Mouse (Mus musculus) stomach, embryonic 16.5 days (tissue): ENCODE measurements at regions not wholly inside any gene's neighbourhood (a gene's known extent, or its start where the extent isn't known, plus 50 kb on each side); places are given as distances from the start of the nearest gene placed in this dataset.

Experiments
- ATAC-seq: fragments of 200-750 bp; cut with Nextera tagmentation; 2 replicates; pipeline ENCODE4 v1.8.0; 2017; ENCODE audit warnings: moderate number of reproducible peaks, moderate TSS enrichment; ENCODE audit not compliant: insufficient read depth, low FRiP score
- H3K27ac ChIP-seq: fragments of 300-500 bp; sonication (generic); 2 replicates; pipeline ENCODE4 v1.5.1; 2014; ENCODE audit warnings: low read length
- H3K27me3 ChIP-seq: fragments of 300-500 bp; sonication (generic); 2 replicates; pipeline ENCODE4 v1.6.1; 2014; ENCODE audit warnings: low read length, control low read depth, mixed read lengths; ENCODE audit not compliant: control insufficient read depth, insufficient read depth
- H3K36me3 ChIP-seq: fragments of 300-500 bp; sonication (generic); 2 replicates; pipeline ENCODE4 v1.6.1; 2014; ENCODE audit warnings: low read length; ENCODE audit not compliant: control insufficient read depth, insufficient read depth
- H3K4me1 ChIP-seq: fragments of 300-500 bp; sonication (generic); 2 replicates; pipeline ENCODE4 v1.6.1; 2014; ENCODE audit warnings: low read length, control low read depth, mixed read lengths; ENCODE audit not compliant: control insufficient read depth, insufficient read depth
- H3K4me2 ChIP-seq: fragments of 300-500 bp; sonication (generic); 2 replicates; pipeline ENCODE4 v1.6.1; 2014; ENCODE audit warnings: low read depth, low read length, mixed read lengths
- H3K4me3 ChIP-seq: fragments of 300-500 bp; sonication (generic); replicated peaks from 2 replicates; pipeline ENCODE4 v1.5.1; 2014; ENCODE audit warnings: mild to moderate bottlenecking, low read length
- H3K9ac ChIP-seq: fragments of 300-500 bp; sonication (generic); 2 replicates; pipeline ENCODE4 v1.6.1; 2014; ENCODE audit warnings: low read length
- H3K9me3 ChIP-seq: fragments of 300-500 bp; sonication (generic); replicated peaks from 2 replicates; pipeline ENCODE4 v1.6.1; 2016; ENCODE audit warnings: low read length, control low read depth; ENCODE audit not compliant: control insufficient read depth
- WGBS: fragments of 180-500 bp; shearing (Covaris S2); extraction: QIAGEN DNeasy Blood & Tissue Kit; methylation state at CpG from one replicate; pipeline ENCODE4 v1.1.7; 2014; 5-methylcytosine and 5-hydroxymethylcytosine counted together

DNA sequence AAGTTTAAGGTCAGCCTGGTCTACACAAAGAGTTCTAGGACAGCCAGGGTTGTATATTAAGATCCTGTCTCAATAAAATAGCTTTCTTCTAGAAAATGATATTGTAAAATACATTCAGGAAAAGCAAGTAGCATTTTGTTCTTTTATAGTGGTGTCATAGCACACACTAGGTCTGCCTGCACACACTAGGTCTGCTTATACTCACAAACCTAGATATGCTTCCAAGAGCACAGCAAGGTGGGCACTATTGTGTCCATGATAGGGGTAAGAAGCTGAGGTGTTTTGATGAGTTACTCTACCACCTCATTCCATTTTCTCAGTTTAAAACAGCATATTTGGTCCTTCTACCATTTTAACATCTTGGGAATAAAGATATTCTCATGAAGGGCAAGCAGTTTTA is 185.8 kb upstream of the Il12b start:
- ATAC-seq, result no peak
- Histone ChIP-seq H3K36me3 (no peaks in the 10 kb centered on the region), H3K27me3 (no peaks in the 10 kb centered on the region), H3K4me2 (no peak overlapping the region), H3K9me3 (no peaks in the 10 kb centered on the region), H3K9ac (no peak overlapping the region), H3K4me3 (no peak overlapping the region), H3K27ac (no peak overlapping the region), H3K4me1 (no peaks in the 10 kb centered on the region)

DNA sequence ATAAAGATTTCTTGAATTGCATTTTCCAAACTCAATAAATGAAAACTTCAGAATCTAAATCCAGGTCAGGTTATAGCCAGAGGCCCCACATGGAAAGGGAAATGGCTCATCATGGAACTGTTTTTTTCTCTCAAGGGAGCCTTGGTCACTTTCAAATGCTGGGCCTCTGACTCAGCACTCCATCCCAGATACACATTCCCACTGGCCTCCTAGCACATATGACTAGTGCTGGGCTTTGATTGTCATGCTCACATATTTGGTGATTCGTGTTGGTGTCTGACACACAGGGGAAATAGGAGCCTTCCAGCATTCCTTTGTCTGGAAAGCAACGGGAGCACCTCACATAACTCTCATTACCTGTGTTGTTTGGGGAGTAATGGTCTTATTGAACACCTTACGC is 183.5 kb upstream of the Il12b start:
- no peaks in the 10 kb centered on the region for H3K9me3 ChIP-seq
- no peaks in the 10 kb centered on the region for H3K36me3 ChIP-seq
- no peak overlapping the region for H3K4me3 ChIP-seq
- H3K4me2 ChIP-seq, result no peak overlapping the region
- H3K27me3 ChIP-seq, result no peaks in the 10 kb centered on the region
- WGBS, result 78% methylated on average over 3 of the region's 3 CpGs
- H3K9ac ChIP-seq, result no peak overlapping the region
- peaks cover 5% of the 10 kb centered on the region; the same call in 1 of the 2 replicates for H3K4me1 ChIP-seq
- no peak for ATAC-seq
- no peak overlapping the region for H3K27ac ChIP-seq

DNA sequence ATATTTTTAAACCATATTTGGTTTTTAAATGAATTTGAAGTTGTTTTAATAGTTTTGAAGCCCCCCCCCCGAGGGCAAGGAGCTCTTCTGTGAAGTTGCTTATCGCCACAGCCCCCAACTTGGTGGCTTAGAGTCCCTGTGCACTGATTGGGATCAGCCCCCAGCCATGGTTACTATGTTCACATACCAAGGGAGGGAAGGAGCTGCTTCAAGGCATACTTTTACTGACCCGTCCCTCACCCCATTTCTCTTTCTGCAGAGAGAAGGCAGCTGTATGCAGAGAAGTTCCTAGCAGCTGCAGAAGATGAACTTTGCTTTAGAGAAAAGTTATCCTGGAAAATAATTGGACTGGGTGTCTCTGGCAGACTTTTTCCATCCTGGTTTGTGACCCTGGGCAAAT is 179.9 kb upstream of the Il12b start:
- no peaks in the 10 kb centered on the region for H3K9me3 ChIP-seq
- peak; percentile 64; the same call in 1 of the 2 replicates for ATAC-seq
- H3K27ac ChIP-seq, result no peak overlapping the region
- H3K4me3 ChIP-seq, result no peak overlapping the region
- H3K9ac ChIP-seq, result no peak overlapping the region
- H3K27me3 ChIP-seq, result no peaks in the 10 kb centered on the region
- H3K4me1 ChIP-seq, result peaks cover 5% of the 10 kb centered on the region; the same call in 1 of the 2 replicates
- H3K4me2 ChIP-seq, result no peak overlapping the region
- WGBS, result 21% methylated on average over 3 of the region's 3 CpGs
- H3K36me3 ChIP-seq, result no peaks in the 10 kb centered on the region

DNA sequence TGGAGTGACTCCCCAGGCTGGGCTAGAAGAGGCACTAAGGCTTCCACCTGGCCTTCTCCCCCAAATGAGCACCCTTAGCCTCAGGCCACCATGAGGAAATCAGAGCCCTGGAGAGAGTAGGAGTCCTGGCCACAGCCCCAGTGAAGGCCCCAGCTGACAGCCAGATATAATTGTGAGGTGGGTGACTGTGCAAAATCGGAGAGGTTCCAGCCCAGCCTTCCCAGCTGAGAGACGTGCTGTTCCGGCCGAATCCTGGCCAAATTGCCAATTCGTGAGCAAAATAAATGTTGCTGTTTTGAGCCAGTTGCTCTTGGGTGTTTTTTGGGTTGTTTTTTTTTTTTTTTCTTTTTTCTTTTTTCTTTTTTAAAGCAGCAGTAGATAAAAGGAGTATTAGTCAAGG is 169.9 kb upstream of the Il12b start:
- ATAC-seq, result no peak
- 88% methylated on average over 5 of the region's 5 CpGs for WGBS
- Histone ChIP-seq H3K4me2 (no peak overlapping the region), H3K27me3 (no peaks in the 10 kb centered on the region), H3K4me3 (no peak overlapping the region), H3K27ac (no peak overlapping the region), H3K36me3 (no peaks in the 10 kb centered on the region), H3K9ac (no peak overlapping the region), H3K9me3 (no peaks in the 10 kb centered on the region), H3K4me1 (no peaks in the 10 kb centered on the region)

DNA sequence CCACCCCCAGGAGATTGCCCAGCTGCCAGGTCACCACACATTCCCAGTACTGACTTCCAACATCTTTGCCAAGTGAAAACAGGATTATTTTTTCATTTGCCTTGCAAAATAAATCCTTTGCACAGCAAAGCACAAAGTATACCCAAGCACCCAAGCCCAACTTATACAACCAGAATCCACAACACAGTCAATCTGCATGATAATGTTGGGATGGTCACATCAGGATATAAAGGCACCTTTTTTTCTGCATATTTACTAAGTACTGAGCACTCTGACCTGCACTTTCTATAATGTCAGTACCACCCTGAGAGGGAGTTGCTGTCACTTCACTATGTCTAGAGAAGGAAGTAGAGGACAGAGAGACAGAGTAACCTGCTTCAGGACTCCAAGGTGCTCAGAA is 164.4 kb upstream of the Il12b start:
- Histone ChIP-seq H3K9ac (no peak overlapping the region), H3K4me2 (no peak overlapping the region), H3K4me1 (no peaks in the 10 kb centered on the region), H3K36me3 (no peaks in the 10 kb centered on the region), H3K27me3 (no peaks in the 10 kb centered on the region), H3K4me3 (no peak overlapping the region), H3K9me3 (no peaks in the 10 kb centered on the region), H3K27ac (no peak overlapping the region)
- ATAC-seq, result no peak

DNA sequence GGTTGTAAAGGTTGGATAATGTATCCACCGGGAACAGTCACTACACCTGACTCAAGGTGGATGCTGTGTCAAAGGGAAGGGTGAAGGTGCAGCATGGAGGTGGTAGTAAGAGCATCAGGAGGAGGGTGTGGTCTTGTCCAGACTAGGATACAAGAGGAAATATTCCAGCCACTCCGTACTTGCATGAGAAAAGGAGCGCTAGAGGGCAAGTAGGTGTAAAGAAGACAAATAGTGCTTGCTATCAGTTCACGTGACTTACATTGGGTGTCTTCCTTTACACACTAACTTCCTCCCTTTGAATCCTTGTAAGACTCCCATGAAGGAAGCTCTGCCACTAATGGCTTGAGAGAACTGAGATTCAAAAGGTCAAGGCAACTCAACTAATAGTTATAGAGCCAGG is 161.8 kb upstream of the Il12b start:
- H3K4me3 ChIP-seq, result no peak overlapping the region
- 86% methylated on average over 4 of the region's 4 CpGs for WGBS
- no peaks in the 10 kb centered on the region for H3K4me1 ChIP-seq
- H3K27me3 ChIP-seq, result no peaks in the 10 kb centered on the region
- no peak overlapping the region for H3K4me2 ChIP-seq
- H3K9me3 ChIP-seq, result no peaks in the 10 kb centered on the region
- H3K9ac ChIP-seq, result no peak overlapping the region
- H3K27ac ChIP-seq, result no peak overlapping the region
- no peak for ATAC-seq
- H3K36me3 ChIP-seq, result no peaks in the 10 kb centered on the region

DNA sequence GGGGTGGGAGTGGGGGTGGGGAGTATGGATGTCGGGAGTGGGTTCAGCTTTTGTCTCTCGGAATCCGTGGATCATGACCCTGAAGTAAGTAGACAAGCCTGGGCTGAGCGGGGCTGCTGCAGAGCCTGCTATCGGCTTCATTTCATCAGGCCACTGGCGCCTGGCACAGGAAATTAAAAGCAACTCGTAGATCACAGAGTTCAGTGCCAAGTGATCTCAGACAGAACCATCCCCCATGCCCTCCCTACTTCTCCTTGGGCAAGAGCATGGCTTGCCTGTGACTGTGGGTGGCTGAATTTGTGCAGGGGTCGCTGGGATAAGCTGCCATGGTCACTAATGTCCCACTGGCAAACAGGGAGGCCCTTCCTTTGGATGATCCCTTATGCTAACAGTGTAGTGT is 161.3 kb upstream of the Il12b start:
- ATAC-seq, result no peak
- WGBS, result 75% methylated on average over 8 of the region's 8 CpGs

DNA sequence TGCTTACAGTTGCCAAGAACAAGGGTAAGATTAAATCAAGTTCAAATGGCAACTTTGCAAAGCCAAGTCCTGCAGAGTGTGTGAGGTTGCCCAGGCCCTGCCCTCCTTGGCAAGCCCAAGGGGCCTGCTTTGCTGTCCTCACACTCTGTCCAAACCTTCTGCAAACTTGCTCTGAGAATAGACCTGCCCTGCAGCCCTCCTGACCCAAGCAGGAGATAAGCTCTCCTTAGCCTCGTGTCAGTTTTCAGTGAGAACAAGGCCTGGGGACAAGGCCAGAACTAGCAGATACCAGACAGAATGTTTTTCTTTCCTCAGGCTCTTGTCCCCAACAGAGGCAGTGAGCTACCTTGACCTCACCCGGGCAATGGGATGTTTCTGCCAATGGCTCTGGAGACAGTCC is 156.7 kb upstream of the Il12b start:
- Histone ChIP-seq H3K4me3 (no peak overlapping the region), H3K9me3 (no peaks in the 10 kb centered on the region), H3K9ac (no peak overlapping the region), H3K4me2 (no peak overlapping the region), H3K27me3 (no peaks in the 10 kb centered on the region), H3K36me3 (no peaks in the 10 kb centered on the region), H3K27ac (no peak overlapping the region), H3K4me1 (no peaks in the 10 kb centered on the region)
- 35% methylated on average over 2 of the region's 2 CpGs for WGBS
- no peak for ATAC-seq

More for the DNA sequence above, 161.3 kb upstream of the Il12b start:
- Histone ChIP-seq H3K27ac (no peak overlapping the region), H3K27me3 (no peaks in the 10 kb centered on the region), H3K4me1 (no peaks in the 10 kb centered on the region), H3K9ac (no peak overlapping the region), H3K9me3 (no peaks in the 10 kb centered on the region), H3K4me3 (no peak overlapping the region), H3K36me3 (no peaks in the 10 kb centered on the region), H3K4me2 (no peak overlapping the region)

DNA sequence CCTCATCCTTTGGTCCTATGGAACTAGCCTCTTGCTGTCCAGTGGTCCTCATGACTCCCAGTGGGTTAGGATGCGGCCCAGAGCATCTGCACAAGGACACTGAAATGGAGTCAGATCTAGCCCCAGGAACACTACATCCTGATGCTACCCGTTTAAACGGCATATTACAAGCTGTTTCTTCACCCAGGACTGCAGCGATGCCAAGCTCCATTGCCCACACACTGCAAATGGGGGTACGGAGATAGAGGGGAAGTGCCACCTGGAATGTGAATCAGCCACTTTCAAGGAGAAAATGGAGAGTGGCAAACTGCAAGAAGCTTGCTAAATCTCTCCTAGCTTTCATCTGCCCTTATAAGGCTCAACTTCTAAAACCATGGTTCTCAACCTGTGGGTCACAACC is 148.0 kb upstream of the Il12b start:
- Histone ChIP-seq H3K9me3 (no peaks in the 10 kb centered on the region), H3K27ac (no peak overlapping the region), H3K27me3 (no peaks in the 10 kb centered on the region), H3K4me1 (no peaks in the 10 kb centered on the region), H3K36me3 (no peaks in the 10 kb centered on the region), H3K9ac (no peak overlapping the region), H3K4me2 (no peak overlapping the region), H3K4me3 (no peak overlapping the region)
- no peak for ATAC-seq
- WGBS, result 94% methylated on average over 5 of the region's 5 CpGs
